Mouse (Mus musculus) embryo, embryonic 10 days (tissue): ENCODE results near the gene Pttg1.

Source experiments
- DNase-seq: peaks from one replicate; pipeline ENCODE4 v3.0.0-alpha.2; 2015; ENCODE audit warnings: low spot score

The Pttg1 gene

GRCm38 (mm10) chr11:43408888-43409287, 17.2 kb downstream of the Pttg1 start:
- DNase-seq: no peak

GRCm38 (mm10) chr11:43404150-43404807, 21.8 kb downstream of the Pttg1 start:
- no peak for DNase-seq

- DNase-seq: no peak
Measured at GRCm38 (mm10) chr11:43400131-43400530, 25.9 kb downstream of the Pttg1 start.

- peak; percentile 33 for DNase-seq
Measured at GRCm38 (mm10) chr11:43399297-43399696, 26.8 kb downstream of the Pttg1 start.

- no peak for DNase-seq
Measured at GRCm38 (mm10) chr11:43396672-43397071, 29.4 kb downstream of the Pttg1 start.

- DNase-seq: no peak
Measured at GRCm38 (mm10) chr11:43396246-43396645, 29.8 kb downstream of the Pttg1 start.

- DNase-seq: no peak
Measured at GRCm38 (mm10) chr11:43395073-43395948, 30.7 kb downstream of the Pttg1 start.

GRCm38 (mm10) chr11:43393325-43393724, 32.7 kb downstream of the Pttg1 start:
- DNase-seq: no peak

- no peak for DNase-seq
Measured at GRCm38 (mm10) chr11:43392757-43393156, 33.3 kb downstream of the Pttg1 start.

- DNase-seq: no peak
Measured at GRCm38 (mm10) chr11:43389118-43389517, 36.9 kb downstream of the Pttg1 start.

GRCm38 (mm10) chr11:43388122-43389097, 37.6 kb downstream of the Pttg1 start:
- no peak for DNase-seq

- DNase-seq: no peak
Measured at GRCm38 (mm10) chr11:43387004-43387880, 38.8 kb downstream of the Pttg1 start.

- peak; percentile 44 for DNase-seq
Measured at GRCm38 (mm10) chr11:43385716-43386115, 40.3 kb downstream of the Pttg1 start.

- DNase-seq: peak; percentile 64
Measured at GRCm38 (mm10) chr11:43385055-43385649, 40.9 kb downstream of the Pttg1 start.

GRCm38 (mm10) chr11:43383581-43383980, 42.5 kb downstream of the Pttg1 start:
- no peak for DNase-seq

GRCm38 (mm10) chr11:43380901-43381300, 45.1 kb downstream of the Pttg1 start:
- DNase-seq: no peak

- DNase-seq: no peak
Measured at GRCm38 (mm10) chr11:43379911-43380485, 46.1 kb downstream of the Pttg1 start.

- DNase-seq: no peak
Measured at GRCm38 (mm10) chr11:43379488-43379887, 46.6 kb downstream of the Pttg1 start.

GRCm38 (mm10) chr11:43377083-43377850, 48.8 kb downstream of the Pttg1 start:
- DNase-seq: no peak

GRCm38 (mm10) chr11:43376598-43376997, 49.5 kb downstream of the Pttg1 start:
- no peak for DNase-seq
